Mouse (Mus musculus): ENCODE measurements around the gene Fxn.

Gene Fxn

DNA sequence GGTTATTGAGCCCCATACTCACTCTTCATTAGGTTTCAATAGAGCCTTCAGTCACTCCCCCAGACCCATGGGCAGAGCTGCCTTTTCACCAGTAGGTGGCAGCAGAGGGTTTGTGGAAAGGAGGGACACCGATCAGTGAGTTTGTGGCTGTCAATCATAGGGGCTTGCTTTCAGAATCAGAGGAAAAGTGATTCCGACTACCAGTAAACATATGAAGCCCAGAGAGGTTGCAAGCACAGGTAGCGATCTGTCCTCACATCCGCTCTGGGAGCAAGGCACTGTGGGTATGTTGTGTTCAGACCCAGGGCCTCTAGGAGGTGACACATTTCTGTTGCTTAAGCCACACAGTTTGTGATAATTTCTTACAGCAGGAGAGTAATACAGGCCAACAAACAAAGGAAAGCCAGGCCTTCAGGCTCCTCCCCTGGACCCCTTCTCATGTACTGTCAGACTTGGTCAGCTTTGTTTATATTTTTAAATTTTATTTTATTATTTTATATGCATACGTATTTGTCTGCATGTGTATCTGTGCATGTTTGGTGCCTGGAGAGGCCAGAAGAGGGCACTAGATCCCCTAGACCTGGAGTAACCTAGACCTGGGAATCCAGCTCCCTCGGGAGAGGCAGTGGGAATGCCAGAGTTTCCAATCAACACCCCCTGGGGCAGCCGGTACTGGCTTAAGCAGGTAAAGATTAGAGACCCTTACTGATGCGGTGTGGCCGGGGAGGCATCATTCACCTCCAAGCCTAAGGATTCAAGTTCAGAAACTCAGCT, 20.8 kb upstream of the Fxn start:
- DNase-seq (ENCODE audit: low spot score in 2 of 2), result peak; percentile 27 to 46

DNA sequence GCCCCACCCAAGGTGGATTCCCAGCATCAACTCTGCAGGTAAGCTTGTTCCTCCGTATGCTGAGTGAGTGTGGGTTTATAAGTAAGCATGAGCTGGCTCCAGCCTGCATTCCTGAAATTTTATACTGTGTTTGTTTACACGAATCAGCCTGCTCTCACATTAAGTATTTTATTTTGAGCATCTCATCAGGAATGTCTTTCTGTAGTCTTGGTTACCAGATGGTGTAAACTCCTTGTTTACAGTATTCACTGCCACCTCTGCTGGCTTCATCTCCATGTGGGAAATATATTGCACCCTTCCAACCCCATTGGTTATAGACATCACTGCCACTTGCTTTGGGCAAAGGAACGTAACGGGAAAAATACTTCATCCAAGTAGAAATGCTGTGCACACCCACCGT, 13.1 kb upstream of the Fxn start:
- no peak for DNase-seq (ENCODE audit: low spot score in 2 of 2)

DNA sequence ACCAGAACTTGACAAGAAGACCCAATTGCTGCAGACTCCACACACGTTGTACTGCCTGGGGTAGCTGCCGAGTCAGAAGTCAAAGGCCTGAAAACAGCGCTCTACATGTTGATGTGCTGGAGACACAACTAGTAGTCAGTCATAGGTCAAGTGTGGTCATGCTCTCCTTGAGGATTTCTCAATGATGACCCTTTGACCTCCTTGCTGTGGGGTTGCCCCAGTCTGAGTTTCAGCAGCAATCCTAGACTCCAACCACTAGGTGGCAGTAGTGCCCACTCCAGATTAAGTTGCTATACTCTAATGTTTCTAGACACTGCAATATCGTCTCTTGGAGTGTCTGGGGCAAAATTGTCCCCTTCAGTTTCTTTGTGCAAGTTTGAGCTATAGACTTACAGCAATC, 3.8 kb upstream of the Fxn start:
- DNase-seq (ENCODE audit: low spot score in 2 of 2), result peak in 1 of 2 experiments; percentile 18

DNA sequence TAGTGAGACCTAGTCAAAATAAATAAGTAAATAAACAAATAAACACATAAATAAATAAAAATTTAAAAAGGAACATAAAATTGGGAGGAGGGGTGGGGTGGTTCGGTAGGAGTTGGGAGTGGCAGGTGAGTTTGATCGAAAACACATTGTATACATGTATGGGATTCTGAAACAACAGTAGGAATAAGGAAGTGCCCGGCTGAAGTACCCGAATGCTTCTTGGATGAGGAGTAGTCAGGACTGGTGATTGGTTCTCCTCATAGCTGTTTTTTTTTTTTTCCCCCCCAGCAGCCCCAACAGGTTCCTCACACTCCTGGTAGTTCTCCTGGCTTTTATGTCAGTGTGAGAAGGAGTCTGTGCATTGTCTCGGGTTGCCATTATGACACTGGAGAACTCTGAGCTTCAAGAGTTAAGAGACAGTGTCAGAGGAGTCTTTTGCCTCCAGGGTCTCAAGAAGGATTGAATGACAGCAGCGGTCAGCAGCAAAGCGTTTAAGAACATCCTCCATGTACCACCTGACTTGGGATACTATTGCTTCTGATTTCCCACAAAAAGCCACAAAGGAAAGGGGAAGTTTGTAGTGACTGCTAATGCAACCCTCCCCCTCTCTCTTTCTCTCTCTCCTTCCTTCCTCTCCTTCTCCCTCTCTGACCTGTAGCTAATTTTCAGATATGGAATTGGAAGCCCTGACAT, 1.0 kb upstream of the Fxn start:
- no peak for DNase-seq (ENCODE audit: low spot score in 2 of 2)

DNA sequence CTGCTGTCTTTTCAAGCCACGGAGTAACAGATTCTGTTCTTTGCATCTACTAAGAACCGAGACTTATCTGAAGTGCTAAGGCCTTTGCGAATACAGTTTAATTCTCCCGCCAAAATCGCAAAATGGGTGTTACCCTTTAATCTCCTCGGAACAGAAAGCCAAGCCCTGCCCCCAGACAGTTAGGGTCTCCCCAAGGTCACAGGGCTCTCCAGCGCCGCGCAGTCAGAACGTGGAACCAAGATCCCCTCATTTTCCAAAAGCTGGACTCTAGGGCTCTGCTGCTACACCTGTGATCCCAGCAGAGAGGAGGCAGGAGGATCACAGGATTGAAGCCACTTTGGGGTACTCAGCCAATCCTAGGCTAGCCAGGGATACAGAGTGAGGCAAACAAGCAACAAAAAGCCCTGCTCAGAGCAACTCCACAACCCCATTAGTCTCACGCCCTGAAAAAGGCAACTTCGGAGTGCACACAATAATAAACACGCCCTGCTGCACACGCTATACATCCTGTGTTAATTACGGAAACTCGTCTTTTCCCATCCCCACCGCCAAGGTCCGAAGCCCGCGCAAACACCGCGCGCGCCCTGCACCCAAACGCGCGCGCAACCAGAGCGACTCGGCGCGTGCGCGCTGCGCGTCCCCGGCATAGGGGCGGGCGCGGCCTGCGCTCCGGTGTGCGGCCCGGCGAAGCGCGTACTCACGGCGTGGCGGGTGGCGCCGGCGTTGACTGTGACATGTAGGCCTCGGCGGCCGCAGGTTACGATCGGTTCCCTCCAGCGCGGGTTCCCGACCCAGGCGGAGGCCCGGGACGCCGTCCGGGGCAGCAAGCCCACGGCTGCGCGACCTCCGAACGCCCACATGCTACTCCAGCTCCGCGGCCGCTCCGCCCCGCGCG, 452 bp downstream of the Fxn start:
- DNase-seq (ENCODE audit: low spot score in 2 of 2), result peak; percentile 54 to 58

DNA sequence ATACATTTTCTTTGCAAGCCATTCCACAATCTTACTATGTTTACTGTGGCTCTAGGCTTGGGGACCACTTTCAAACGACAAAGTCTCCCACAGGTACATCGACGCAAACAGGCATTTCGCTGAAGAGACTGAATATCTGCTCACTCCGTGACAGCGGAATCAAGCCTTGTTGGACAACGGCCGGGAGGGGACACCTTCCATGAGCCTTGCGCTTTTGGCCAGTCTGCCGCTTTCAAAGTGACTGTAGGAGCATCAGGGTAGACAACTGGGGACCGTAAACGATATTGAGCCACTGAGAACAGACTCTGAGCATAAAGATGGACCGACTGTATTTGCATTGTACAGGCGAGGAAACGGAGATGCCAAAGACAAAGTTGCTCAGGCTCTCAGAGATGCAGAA, 1.5 kb downstream of the Fxn start:
- DNase-seq (ENCODE audit: low spot score in 2 of 2), result no peak

DNA sequence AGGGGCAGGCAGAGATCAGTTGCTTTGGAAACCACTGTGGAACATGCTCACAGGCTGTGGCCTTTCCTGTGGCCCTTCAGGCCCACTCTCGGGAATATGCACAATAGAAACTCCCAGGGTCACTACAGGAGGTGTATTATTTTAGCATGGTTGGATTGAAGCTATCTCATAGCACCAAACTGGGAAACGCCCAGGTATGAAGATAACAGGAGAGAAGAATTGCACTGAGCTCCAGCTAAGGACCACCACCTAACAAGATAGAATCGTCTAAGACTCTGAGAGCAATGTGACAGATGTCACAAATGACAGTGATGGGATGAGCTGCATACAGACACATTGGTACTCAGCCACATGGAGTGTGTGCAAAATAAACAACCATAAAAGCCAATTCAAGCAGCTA, 6.1 kb downstream of the Fxn start:
- DNase-seq (ENCODE audit: low spot score in 2 of 2), result no peak

DNA sequence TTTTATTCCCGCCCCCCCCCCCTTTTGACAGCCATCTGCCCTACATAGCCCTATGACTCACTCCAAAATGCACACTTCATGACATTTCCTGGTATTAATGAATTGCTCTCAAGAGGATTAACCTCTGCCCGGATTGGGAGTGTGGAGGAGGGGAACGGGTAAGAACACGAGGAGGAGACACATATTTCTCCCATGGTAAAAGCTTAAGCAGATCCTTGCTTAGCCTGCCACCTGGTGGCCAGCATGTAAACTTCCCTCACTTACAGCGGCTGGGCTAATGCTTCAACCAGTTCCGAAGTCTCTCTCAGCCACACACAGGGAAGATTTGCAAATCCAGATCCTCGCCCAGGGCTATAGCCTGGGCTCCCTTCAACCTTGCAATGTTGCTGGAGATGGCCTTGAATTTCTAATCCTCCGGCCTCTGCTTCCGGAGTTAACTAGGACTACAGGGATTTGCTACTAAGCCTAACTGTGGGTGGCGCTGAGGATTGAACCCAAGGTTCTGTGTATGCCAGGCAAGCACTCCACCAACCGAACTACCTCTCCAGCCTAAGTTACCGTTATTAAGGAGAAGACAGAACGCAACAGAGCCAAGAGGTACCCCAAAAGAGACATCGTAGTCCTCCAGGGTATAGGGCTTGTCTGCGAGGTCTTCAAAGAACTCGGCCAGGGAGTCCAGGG, 8.5 kb downstream of the Fxn start:
- peak; percentile 35 to 65 for DNase-seq (ENCODE audit: low spot score in 2 of 2)

DNA sequence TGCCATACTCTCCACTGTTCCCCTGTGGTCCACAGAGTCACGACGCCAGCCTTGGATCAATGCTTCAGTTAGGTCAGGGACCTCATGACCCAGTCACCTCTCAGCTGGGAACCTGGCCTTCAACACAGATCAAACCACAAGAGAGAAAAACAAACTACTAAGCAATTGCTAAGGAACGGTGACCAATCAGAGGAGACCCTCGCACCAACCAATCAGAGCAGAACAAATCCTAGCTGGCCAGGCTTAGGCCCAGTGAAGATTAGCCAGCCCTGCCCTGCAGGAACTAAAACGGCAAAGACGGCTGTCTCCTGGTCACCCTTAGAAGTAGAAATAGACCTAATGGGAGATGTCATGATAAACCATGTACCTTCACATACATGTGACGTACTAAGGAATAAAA, 9.1 kb downstream of the Fxn start:
- DNase-seq (ENCODE audit: low spot score in 2 of 2), result no peak

DNA sequence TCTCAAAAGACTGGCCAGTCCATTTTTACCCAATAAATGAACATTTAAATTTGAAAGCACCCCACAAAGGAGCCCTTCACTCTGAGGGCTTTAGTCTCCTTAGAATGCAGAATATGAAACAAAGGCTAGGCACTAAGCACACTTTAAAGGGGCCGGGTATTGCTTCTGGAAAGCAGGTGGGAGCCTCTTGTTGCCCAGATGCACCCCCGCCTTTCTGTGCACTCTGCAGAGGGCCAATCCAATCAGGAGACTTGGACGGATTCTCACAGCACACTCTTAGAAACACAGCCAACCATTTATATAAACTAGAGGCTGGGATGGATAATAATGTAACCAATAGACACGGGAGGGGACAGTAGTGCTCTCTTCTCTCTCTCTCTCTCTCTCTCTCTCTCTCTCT, 11.9 kb downstream of the Fxn start:
- DNase-seq (ENCODE audit: low spot score in 2 of 2), result no peak

DNA sequence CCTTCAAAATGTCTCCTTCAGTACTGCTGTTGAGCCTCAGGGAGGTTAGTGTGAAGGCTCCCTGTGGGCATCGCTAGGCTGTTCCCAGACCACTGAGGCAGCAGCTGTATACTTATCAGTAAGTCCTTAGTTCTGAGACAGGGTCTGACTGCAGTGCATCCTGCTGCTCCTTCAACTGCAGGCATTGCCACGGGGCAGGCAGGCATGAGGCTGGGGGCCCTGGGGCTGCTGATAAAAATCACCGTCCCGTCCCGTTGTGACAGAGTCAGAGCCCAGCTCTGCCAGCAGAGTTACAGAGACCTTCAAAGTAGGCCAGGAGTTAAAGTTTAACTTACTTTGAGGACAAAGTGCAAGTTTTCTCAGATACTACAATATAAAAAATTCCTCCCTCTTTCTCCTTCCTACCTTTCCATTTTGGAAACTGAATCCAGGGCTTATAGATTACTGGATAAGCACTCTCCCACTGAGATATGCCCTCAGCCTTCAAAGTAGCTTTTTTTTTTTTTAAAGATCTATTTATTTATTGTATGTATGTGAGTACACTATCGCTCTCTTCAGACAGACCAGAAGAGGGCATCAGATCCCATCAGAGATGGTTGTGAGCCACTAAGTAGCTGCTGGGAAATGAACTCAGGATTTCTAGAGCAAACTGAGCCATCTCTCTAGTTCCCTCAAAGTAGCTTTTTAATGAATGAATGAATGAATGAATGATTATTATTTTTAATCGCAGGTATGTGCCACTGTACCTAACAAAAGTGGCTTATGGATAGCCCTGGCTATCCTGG, 14.2 kb downstream of the Fxn start:
- no peak for DNase-seq (ENCODE audit: low spot score in 2 of 2)

DNA sequence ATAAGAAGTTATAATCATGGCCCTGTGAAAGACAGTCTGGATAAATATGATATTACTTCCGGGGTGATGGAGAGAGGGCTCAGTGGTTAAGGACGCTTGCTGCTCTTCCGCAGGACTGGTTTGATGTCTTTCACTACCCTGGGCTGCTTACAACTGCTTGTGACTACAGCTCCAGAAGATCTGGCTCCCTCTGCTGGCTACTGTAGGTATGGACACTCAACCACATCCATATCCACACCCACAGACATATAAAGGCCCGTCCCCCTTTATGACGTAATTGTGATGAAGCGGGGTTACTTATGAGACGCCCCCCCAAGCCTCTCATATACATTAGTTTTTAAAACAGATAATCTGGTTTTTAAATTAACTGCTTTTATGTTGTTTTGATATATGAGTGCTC, 15.4 kb downstream of the Fxn start:
- DNase-seq (ENCODE audit: low spot score in 2 of 2), result peak; percentile 75

DNA sequence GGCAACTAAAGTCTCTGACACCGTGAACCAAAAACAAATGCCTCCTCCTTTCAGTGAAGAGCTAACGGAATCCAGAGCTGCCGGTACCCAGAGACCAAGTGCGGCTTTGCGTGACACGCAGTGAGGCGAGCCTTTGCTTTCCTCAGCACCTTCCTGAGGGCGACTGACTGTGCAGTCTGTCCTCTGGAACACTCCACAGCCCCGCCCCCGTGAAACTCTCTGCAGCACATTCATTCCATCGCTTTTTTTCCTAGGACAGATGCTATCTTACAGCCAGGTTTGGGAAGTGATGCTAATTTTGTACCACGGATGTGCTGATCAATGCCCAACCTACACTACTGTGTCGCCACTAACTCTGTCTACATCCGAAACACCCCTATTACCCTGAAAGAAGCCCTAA, 17.7 kb downstream of the Fxn start:
- DNase-seq (ENCODE audit: low spot score in 2 of 2), result no peak

DNA sequence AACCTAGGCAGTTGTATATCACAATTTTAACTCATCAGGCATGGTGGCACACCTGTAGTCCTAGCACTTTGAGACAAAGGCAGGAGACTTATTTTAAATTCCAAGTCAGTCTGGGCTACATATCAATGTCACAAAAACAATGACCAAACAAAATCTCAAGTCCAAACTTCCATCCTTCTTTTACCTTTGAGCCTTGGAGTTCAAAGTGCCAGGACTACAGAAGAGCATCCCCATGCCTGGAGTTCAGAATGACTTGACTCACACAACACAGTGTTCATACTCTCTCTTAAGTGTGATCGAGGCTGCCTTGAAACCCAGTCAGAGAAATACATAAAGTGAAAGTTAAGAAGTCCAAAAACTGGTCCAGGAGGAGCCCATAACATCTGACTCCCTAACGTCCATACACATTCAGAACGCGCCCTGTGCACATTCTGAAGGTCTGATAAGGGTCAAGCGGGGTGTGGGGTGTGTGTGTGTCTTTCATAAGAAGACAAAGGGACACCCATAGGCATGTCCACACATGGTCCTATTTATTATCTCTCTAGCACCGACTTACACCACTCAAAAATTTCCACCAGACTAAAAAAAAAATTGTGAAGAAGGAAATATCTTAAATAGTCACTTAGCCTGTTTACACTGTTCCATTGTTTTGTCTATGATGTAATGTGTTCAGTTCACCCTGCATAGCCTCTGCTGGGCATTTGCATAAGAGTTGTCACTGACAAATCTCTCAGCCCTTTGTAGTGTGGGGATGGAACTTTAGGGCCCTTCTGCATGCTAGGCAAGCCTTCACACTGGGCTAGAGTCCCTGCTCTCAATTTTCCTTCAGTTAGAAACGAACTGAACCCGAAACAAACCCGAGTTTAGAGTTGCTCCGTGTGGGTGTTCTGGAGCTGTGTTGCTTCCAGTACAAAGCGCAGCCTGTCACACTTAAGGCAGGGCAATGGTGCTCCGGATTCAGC, 20.7 kb downstream of the Fxn start:
- no peak for DNase-seq (ENCODE audit: low spot score in 2 of 2)

DNA sequence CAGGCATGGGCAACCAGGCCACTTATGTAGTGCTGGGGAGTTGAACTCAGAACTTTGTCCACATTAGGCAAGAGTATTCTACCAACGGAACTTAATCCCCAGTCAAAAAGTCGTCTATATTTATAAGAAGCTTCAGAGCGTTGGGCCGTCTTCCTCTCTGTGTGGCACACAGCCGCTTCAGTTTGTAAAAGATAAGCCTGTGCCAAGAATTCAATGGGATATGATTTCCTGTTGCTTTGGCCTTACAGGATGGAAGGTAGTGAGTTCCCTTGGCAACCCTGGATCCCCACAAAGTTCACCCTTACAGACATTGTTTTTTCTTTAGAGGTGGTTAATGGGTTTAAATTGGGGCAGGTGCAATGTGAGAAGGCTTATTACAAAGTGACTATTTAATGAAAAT, 22.0 kb downstream of the Fxn start:
- no peak for DNase-seq (ENCODE audit: low spot score in 2 of 2)

DNA sequence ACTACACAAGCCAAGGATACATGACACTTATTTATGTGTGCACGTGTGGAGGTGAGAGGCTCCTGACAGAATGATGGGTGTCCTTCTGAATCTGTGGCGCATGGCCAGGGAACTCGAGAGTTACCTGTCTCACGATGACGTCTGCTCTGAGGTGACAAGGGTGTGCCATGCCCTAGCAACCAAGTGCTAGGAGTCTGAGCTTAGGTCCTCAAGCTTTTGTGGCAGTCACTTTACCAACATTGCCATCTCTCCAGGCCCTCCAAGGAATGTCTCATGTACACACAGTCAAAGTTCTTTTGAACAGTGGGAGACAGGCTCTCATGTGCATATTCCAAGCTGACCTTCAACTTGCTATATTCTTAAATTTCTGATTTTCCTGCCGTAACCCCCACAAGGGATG, 22.4 kb downstream of the Fxn start:
- no peak for DNase-seq (ENCODE audit: low spot score in 2 of 2)

DNA sequence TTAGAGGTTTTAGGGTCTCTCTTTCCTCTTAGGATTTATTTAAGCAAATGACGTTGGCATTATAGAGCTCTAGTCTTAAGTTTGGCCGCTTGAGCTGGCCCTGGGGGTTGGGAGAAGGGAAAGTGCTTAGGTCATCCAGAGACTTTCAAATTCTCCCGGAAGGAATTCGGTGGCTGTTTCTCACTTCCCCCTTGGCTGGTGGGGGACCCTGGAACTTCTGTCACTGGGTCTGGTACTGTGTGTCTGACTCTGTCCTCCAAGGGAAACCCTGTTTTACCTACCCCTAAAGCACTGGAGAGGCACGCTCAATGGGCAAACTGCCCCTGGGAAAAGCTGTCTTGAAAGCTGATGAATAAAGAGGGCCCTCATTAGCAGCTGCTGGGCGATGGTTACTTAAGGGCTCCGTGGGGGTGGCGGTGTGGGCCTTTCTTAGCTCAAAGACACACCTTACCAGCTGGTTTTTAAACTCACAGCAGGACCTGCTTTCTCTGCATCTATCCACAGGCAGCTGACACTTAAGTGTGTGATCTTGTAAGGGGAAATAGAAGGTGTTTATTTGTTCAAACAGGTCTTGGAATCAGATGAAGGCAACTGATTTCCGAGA, 26.6 kb downstream of the Fxn start:
- DNase-seq (ENCODE audit: low spot score in 2 of 2), result no peak

DNA sequence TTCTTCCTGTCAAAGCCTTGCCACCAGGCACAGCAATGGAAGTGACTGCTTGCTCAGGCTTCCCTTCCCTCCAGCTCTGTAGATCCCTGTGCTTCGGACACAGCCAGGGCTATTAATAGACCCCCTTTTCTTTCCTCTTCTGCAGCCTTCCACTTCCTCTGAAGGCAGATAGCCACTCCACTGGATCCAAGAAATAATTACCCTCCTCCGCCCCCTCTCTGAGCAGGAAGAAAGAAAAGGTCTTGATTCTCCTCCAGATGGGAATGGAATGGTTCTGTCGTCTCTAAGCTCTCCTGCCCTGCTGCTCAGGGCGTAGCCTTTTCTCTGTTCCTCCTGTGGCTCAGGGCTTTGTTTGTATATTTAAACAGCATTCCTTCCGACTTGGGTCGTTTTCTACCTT, 28.5 kb downstream of the Fxn start:
- DNase-seq (ENCODE audit: low spot score in 2 of 2), result no peak

DNA sequence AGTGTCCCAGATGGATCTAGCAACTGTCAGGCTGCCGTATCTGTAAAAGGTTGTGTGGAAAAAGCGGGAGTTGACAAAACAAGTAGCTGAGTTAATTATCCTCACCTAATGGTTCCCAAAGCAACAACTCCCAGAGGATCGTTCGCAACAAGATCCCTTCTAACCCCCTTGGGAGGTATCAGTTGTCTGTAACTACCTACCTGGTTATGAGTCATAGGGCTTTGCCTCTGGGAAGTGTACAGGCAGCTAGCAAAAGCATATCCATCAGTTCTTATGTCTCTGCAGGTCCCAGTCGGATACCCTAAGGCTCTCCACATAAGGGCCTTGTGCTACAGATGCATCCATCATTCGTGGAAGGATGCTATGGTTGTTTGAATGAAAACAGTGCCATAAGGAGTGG, 37.1 kb downstream of the Fxn start:
- DNase-seq (ENCODE audit: low spot score in 2 of 2), result no peak

All from frontal cortex, postnatal 25 days (tissue).